Comparison of ENCODE assay signal across 8 mouse cellular contexts in the genomic region with DNA sequence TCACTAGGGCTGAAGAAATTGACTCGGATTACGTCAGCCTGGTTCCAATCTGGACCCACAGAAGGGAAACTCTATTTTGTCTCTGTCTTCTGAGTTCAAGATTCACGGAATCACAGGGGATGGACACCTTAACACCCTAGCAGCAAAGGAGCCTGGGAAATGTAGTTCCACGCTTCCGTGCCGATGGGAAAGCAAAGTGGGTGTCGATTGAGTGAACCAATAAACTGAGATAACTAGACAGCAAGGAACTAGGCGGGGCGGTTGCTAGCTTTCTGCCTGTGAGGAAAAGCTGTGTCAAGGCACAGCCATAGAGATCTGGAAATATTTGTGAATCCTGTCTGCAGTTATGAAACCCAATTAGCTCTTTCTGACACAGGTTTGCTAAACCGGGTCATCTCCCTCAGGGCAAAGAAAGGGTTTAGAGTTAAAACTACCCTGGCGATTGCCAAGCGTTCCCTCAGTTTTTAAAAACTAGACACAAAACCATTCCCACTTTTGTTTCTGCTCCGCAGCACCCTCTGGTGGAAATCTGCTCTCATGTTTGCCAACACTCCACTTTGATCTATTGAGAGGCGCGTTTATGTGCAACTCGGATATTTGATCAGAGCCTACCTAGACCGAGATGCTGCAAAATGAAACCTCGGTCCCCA. TPM values are rescaled to one million over a fixed set of nuclear protein-coding genes. Genes with fewer than 3 reads are reported as not detected.
A peak's percentile ranks its signal among the peaks of the same experiment; 100 is the strongest.
DNase-seq lines count a peak whose midpoint lies in the region; ATAC-seq lines count a peak whose summit lies in the region.

No protein-coding gene starts in this region.

- H3K4me3 ChIP-seq in forebrain, embryonic 14.5 days (ENCODE audit: low read depth, low read length), result peak overlapping the region; percentile 21
- H3K4me3 ChIP-seq in neural tube, embryonic 15.5 days (replicated peaks), result peak overlapping the region; percentile 39

- H3K4me2 ChIP-seq in forebrain, embryonic 14.5 days (ENCODE audit: low read length), result peak overlapping the region; percentile 53
- H3K4me2 ChIP-seq in neural tube, embryonic 15.5 days, result peak overlapping the region; percentile 66

- 11% methylated on average over 18 of the region's 18 CpGs for WGBS in forebrain, embryonic 14.5 days
- WGBS in neural tube, embryonic 15.5 days, result 12% methylated on average over 18 of the region's 18 CpGs

- H3K9ac ChIP-seq in forebrain, embryonic 14.5 days (ENCODE audit: low read length), result peak overlapping the region; percentile 49
- H3K9ac ChIP-seq in neural tube, embryonic 15.5 days (replicated peaks), result peak overlapping the region; percentile 24; the same call in 1 of the 2 replicates

- H3K36me3 ChIP-seq in forebrain, embryonic 14.5 days (ENCODE audit: control insufficient read depth, insufficient read depth, low read length), result no peaks in the 10 kb centered on the region
- H3K36me3 ChIP-seq in neural tube, embryonic 15.5 days, result no peaks in the 10 kb centered on the region

- peaks cover 5% of the 10 kb centered on the region for H3K4me1 ChIP-seq in forebrain, embryonic 14.5 days (ENCODE audit: control insufficient read depth, insufficient read depth, low read length)
- peaks cover 8% of the 10 kb centered on the region for H3K4me1 ChIP-seq in neural tube, embryonic 15.5 days

- intact Hi-C loops in heart, postnatal 14 days (cut with DNase I), result no loop called here

- peak; percentile 91 for DNase-seq in ES-CJ7 (ENCODE audit: low read depth, low spot score)
- DNase-seq in cerebellum, adult 11 months, result peak; percentile 62
- DNase-seq in forebrain, embryonic 14.5 days (ENCODE audit: low spot score), result peak; percentile 86
- peak; percentile 85 to 88 for DNase-seq in heart, postnatal 14 days
- DNase-seq in layer of hippocampus, adult 11-12 months (ENCODE audit: low spot score), result peak; percentile 89
- peak; percentile 89 to 91 for DNase-seq in lung, adult 18-20 months
- peak; percentile 71 for DNase-seq in testis, postnatal 14 days (ENCODE audit: low spot score)

- H3K27me3 ChIP-seq in forebrain, embryonic 14.5 days (replicated peaks; ENCODE audit: control insufficient read depth, insufficient read depth, low read length), result no peaks in the 10 kb centered on the region
- H3K27me3 ChIP-seq in neural tube, embryonic 15.5 days (replicated peaks), result no peaks in the 10 kb centered on the region

- H3K27ac ChIP-seq in forebrain, embryonic 14.5 days (ENCODE audit: low read depth, low read length), result no peak overlapping the region
- peak overlapping the region; percentile 69 for H3K27ac ChIP-seq in neural tube, embryonic 15.5 days (replicated peaks)

- H3K9me3 ChIP-seq in forebrain, embryonic 14.5 days (replicated peaks; ENCODE audit: control insufficient read depth, low read length), result no peaks in the 10 kb centered on the region
- H3K9me3 ChIP-seq in neural tube, embryonic 15.5 days (replicated peaks), result no peaks in the 10 kb centered on the region

- ATAC-seq in forebrain, embryonic 14.5 days, result peak; percentile 87
- ATAC-seq in neural tube, embryonic 15.5 days (ENCODE audit: low FRiP score), result peak; percentile 79

RNA-seq across cellular contexts. Expression of gene Hexb, which starts 7.0 kb away (rescaled TPM):
- 38.0 and 41.9 TPM in 2 replicates for polyA plus RNA-seq in forebrain, embryonic 14.5 days (2014; fragmentation: Nextera tagmentation; extraction: Ambion mirVana)
- total RNA-seq in heart, postnatal 14 days (2021), result 10 to 100 TPM; 22.9 to 24.4 TPM
- polyA plus RNA-seq in neural tube, embryonic 15.5 days (2015; fragmentation: Nextera tagmentation; extraction: Ambion mirVana), result 54.5 and 66.1 TPM in 2 replicates

RNA-seq across cellular contexts. Expression of gene Enc1, which starts 35.7 kb away (rescaled TPM):
- 89.5 and 96.5 TPM in 2 replicates for polyA plus RNA-seq in forebrain, embryonic 14.5 days (2014; fragmentation: Nextera tagmentation; extraction: Ambion mirVana)
- 10 to 100 TPM; 11.2 to 11.3 TPM for total RNA-seq in heart, postnatal 14 days (2021)
- polyA plus RNA-seq in neural tube, embryonic 15.5 days (2015; fragmentation: Nextera tagmentation; extraction: Ambion mirVana), result 65.8 and 79.2 TPM in 2 replicates
